ENCODE assay signal across 11 mouse cellular contexts in the genomic region with DNA sequence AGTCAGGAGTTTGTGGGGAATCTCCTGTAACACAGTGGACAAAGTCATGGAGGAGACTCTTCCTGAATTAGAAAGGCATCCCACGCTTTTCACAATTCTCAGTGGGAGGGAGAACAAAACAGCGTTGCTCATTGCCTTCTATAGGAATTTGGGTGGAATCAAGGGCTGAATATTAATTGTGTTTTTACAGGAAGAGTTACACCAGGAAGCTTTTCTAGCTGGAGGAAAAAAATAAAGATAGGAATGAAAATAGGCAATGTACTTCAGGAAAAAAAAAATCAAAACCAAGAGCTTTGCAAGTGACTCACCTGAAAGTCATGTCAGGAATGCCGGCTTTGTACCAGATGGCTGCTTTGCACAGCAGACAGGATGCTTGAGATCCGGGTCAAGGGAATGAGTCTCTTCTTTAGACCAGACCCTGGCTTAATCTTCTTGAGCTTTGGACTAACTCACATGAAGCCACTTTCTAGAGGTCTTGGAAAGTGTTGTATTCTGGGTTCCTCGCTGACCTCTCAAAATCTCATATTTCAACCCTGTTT.
DNase-seq lines count a peak whose midpoint lies in the region; ATAC-seq and TF ChIP-seq lines count a peak whose summit lies in the region.
"Had no signal": no experiment of that assay in that cellular context is flagged by ENCODE, and none has a peak within 500 bp of the region (broad histone marks: within the 10 kb centered on the region; RNA-seq: fewer than 3 reads in every experiment).

No protein-coding gene starts in this region.

- 73% methylated on average over 5 of the region's 5 CpGs for WGBS in kidney, embryonic 14.5 days
- 24% methylated on average over 5 of the region's 5 CpGs for WGBS in heart, embryonic 14.5 days

- H3K4me1 ChIP-seq in kidney, embryonic 14.5 days (ENCODE audit: control insufficient read depth, insufficient read depth, low read length), result 0 out of 2 replicates have a peak, but pooled peaks cover 4% of the 10 kb centered on the region
- H3K4me1 ChIP-seq in heart, embryonic 14.5 days (ENCODE audit: control insufficient read depth in 2 of 2, insufficient read depth in 2 of 2, low read length in 2 of 2), result peaks cover 4 to 27% of the 10 kb centered on the region in 2 experiments; a peak in 3 of 4 replicates
- H3K4me1 ChIP-seq: liver, embryonic 12.5 days had no signal

- no peaks in the 10 kb centered on the region for H3K36me3 ChIP-seq in kidney, embryonic 14.5 days (ENCODE audit: control insufficient read depth, insufficient read depth, low read length)
- no peaks in the 10 kb centered on the region for H3K36me3 ChIP-seq in heart, embryonic 14.5 days (ENCODE audit: control insufficient read depth, insufficient read depth, low read length)
- H3K36me3 ChIP-seq: liver, embryonic 12.5 days had no signal

- H3K27me3 ChIP-seq in kidney, embryonic 14.5 days (ENCODE audit: control insufficient read depth, insufficient read depth, low read length), result no peaks in the 10 kb centered on the region
- no peaks in the 10 kb centered on the region for H3K27me3 ChIP-seq in heart, embryonic 14.5 days (ENCODE audit: control insufficient read depth, insufficient read depth, low read length)
- H3K27me3 ChIP-seq: liver, embryonic 12.5 days had no signal

- no peak overlapping the region for H3K9ac ChIP-seq in kidney, embryonic 14.5 days (ENCODE audit: low read depth, low read length)
- no peak overlapping the region for H3K9ac ChIP-seq in heart, embryonic 14.5 days (ENCODE audit: low read length)
- H3K9ac ChIP-seq: liver, embryonic 12.5 days had no signal

- intact Hi-C loops in left cerebral cortex, adult 2 months (cut with DNase I), result no loop called here

- no peak for TF ChIP-seq CTCF in left cerebral cortex, adult 2 months (IDR thresholded peaks at IDR 0.05)

- H3K4me3 ChIP-seq in kidney, embryonic 14.5 days (ENCODE audit: low read length), result no peak overlapping the region
- H3K4me3 ChIP-seq in heart, embryonic 14.5 days (ENCODE audit: control insufficient read depth in 1 of 2, insufficient read depth in 1 of 2, low read depth in 1 of 2, low read length in 2 of 2), result no peak overlapping the region
- H3K4me3 ChIP-seq in left cerebral cortex, adult 2 months, result no peak overlapping the region
- H3K4me3 ChIP-seq: erythroblast, embryonic 14.5 days; liver, embryonic 12.5 days had no signal

- H3K27ac ChIP-seq in kidney, embryonic 14.5 days (ENCODE audit: low read depth, low read length), result no peak overlapping the region
- peak overlapping the region; percentile 58 to 72 for H3K27ac ChIP-seq in heart, embryonic 14.5 days (replicated peaks in 1 of 2; ENCODE audit: control insufficient read depth in 1 of 2, insufficient read depth in 1 of 2, low read depth in 2 of 2, low read length in 2 of 2)
- no peak overlapping the region for H3K27ac ChIP-seq in left cerebral cortex, adult 2 months
- H3K27ac ChIP-seq: liver, embryonic 12.5 days had no signal

- peak; percentile 40 for DNase-seq in kidney, adult 11 months
- peak; percentile 15 for DNase-seq in ZHBTc4 (ENCODE audit: low read depth, low spot score)
- DNase-seq in lung, postnatal 14 days, result peak; percentile 24
- DNase-seq in left cerebral cortex, adult 2 months (ENCODE audit: extremely low spot score in 1 of 2, low spot score in 2 of 2), result no peak
- DNase-seq in cerebellum, postnatal 14 days, result no peak
- DNase-seq in spleen, postnatal 10 days (ENCODE audit: low spot score in 2 of 2), result no peak
- DNase-seq: right cerebral cortex, postnatal 14 days had no signal

- H3K4me2 ChIP-seq in kidney, embryonic 14.5 days (replicated peaks; ENCODE audit: low read depth, low read length), result no peak overlapping the region
- H3K4me2 ChIP-seq in heart, embryonic 14.5 days (ENCODE audit: low read length), result no peak overlapping the region
- H3K4me2 ChIP-seq: liver, embryonic 12.5 days had no signal

- no peaks in the 10 kb centered on the region for H3K9me3 ChIP-seq in kidney, embryonic 14.5 days (ENCODE audit: control insufficient read depth, low read length)
- H3K9me3 ChIP-seq in heart, embryonic 14.5 days (ENCODE audit: control insufficient read depth, low read length), result no peaks in the 10 kb centered on the region
- H3K9me3 ChIP-seq: liver, embryonic 12.5 days had no signal

- no peak for ATAC-seq in kidney, embryonic 14.5 days (ENCODE audit: low FRiP score, low TSS enrichment)
- no peak for ATAC-seq in heart, embryonic 14.5 days (ENCODE audit: insufficient number of reproducible peaks, insufficient read depth, low FRiP score, low read depth)
- ATAC-seq: liver, embryonic 12.5 days had no signal

Comparison
In these comparisons a context has a peak if more than half of its experiments do, and no peak if none do; other contexts are left out.
1. DNase-seq: peak in kidney, adult 11 months (single experiment), ZHBTc4 (single experiment) and lung, postnatal 14 days (single experiment); none in left cerebral cortex, adult 2 months (0 of 2), cerebellum, postnatal 14 days (0 of 2) and spleen, postnatal 10 days (0 of 2).
2. H3K27ac ChIP-seq: peak in heart, embryonic 14.5 days (2 of 2); none in kidney, embryonic 14.5 days (single experiment) and left cerebral cortex, adult 2 months (single experiment).